Mouse (Mus musculus) right cerebral cortex, postnatal 25 days (tissue): ENCODE data around the gene R3hdm4.
A peak's percentile ranks its signal among the peaks of the same experiment; 100 is the strongest.
"Not testable (repeated sequence)": the region's sequence is repeated elsewhere in the genome, so short reads cannot be mapped to it uniquely, and the experiment has no call there.

Source experiments
- DNase-seq: peaks from one replicate; pipeline ENCODE4 v3.0.0; 2022

Gene R3hdm4

GRCm38 (mm10) chr10:79896306-79896705 lies 24.7 kb downstream of the R3hdm4 start:
- DNase-seq: no peak

DNA sequence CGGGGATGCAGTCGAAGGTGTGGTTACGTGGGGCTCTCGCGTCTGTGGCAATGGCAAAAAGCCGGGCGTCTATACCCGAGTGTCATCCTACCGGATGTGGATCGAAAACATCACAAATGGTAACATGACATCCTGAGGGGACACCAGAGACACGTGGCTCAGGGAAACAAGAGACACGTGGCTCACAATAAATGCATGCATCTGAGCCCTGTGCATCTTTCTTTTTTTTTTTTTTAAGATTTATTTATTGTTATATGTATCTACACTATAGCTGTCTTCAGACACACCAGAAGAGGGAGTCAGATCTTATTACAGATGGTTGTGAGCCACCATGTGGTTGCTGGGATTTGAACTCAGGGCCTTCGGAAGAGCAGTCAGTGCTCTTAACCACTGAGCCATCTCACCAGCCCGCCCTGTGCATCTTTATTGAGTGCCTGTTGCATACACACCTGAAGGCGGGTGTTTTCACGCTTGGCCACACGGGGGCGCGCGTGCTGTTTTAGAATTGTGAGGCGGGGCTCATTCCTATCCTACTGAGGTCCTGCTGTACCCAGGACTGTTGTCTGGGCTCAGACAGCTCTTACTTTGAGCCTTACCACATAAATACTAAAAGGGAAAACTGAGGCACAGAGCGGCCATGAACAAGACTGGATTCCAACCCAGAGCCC lies 28.4 kb downstream of the R3hdm4 start:
- DNase-seq: peak; percentile 72

GRCm38 (mm10) chr10:79890670-79891069 lies 30.3 kb downstream of the R3hdm4 start, which contains the start of gene Cfd:
Gene Cfd (plus strand): TSS chr10:79890853.
- DNase-seq: no peak

GRCm38 (mm10) chr10:79889386-79889785 lies 31.6 kb downstream of the R3hdm4 start:
- no peak for DNase-seq

DNA sequence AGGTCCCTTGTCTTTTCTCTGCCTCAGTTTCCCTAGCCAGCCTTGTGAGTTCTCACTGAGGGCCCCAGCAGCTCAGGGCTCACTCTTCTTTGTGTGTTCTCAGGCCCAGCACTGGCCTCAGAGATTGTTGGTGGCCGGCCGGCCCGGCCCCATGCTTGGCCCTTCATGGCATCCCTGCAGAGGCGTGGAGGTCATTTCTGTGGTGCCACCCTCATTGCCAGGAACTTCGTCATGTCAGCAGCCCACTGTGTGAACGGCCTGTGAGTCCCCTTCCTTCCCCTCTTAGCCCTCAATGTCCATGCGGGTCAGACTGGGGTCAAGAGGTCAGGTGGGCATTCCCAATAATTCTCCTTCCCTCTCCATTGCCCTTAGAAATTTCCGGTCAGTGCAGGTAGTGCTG lies 34.4 kb downstream of the R3hdm4 start:
- no peak for DNase-seq

DNA sequence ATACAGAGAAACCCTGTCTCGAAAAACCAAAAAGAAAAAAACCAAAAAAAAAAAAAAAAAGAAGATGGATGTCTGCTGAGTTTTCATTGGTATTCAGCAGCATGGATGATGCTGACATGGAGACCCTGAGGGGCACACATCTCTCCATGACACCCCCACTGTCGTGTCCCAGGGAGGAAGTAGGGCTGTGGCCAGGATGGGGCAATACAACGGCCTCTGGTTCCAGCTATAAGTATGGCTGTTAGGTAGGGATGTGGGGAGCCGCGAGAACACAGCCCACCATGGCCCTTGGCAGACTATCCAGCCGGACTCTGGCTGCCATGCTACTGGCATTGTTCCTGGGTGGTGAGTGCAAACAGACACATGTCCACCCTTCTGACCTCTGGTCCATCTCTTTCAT lies 35.0 kb downstream of the R3hdm4 start, which contains the start of gene Elane:
TSS of gene Elane (plus strand) at position 194 of the 400 bp plus-strand sequence.
- DNase-seq: no peak

DNA sequence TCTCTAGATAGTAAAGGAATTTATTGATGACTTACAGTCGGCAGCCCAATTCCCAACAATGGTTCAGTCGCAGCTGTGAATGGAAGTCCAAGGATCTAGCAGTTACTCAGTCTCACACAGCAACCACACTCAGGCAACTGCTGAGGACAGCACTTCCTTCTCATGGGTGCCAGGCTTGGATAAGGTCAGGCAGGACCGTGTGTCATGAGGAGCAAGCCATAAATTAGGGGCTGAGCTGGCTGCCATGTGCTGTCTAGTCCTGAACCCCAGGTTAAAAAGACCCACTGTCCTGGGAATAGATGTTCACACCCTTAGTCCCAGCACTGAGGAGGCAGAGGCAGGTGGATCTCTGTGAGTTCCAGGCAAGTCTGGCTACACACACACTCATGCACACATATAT lies 36.1 kb downstream of the R3hdm4 start:
- not testable (repeated sequence) for DNase-seq

GRCm38 (mm10) chr10:79884446-79884845 lies 36.6 kb downstream of the R3hdm4 start:
- no peak for DNase-seq

- DNase-seq: peak; percentile 75
Observed at GRCm38 (mm10) chr10:79883297-79884084, 37.5 kb downstream of the R3hdm4 start.

- DNase-seq: no peak
Observed at GRCm38 (mm10) chr10:79881981-79882380, 39.0 kb downstream of the R3hdm4 start.

GRCm38 (mm10) chr10:79880721-79881120 lies 40.3 kb downstream of the R3hdm4 start:
- DNase-seq: no peak

GRCm38 (mm10) chr10:79879527-79879926 lies 41.5 kb downstream of the R3hdm4 start:
- DNase-seq: no peak

DNA sequence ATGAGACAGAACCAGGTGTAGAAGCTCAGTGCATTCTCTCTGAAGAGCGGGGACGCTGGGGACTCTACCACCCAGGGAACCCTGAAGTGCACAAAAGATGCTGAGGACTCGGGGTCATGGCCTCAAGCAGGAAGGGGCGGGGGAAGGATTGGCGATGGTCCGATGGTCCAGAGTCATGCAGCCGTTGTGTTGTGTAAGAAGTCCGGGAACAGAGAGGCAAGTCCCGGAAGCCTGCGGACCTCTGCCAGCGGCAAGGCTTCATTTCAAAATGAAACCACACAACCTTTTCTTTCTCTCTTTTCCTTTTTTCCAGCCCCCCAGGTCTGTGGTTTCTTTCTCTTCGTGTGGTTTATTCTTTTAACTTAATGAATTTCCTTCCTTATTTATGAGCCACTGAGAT lies 43.3 kb downstream of the R3hdm4 start:
- no peak for DNase-seq

DNA sequence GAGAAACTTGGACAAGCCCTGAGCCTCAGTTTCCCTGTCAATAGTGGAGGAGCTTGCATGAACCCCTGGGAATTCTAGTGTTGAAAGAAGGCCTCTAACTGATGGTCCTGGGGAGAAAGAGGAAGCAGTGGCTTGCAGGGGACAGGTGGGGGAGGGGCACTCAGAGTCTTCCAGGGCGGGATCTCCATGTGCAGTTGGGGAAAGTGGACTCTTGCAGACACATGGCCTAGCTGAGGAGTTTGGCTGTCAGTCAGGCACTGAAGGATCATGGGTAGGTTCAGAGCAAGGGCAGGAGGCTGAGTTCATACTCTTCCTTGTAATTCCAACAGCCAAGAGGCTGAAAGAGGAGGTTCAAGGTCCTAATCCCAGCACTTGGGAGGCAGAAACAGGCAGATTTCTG lies 43.8 kb downstream of the R3hdm4 start:
- DNase-seq: no peak

DNA sequence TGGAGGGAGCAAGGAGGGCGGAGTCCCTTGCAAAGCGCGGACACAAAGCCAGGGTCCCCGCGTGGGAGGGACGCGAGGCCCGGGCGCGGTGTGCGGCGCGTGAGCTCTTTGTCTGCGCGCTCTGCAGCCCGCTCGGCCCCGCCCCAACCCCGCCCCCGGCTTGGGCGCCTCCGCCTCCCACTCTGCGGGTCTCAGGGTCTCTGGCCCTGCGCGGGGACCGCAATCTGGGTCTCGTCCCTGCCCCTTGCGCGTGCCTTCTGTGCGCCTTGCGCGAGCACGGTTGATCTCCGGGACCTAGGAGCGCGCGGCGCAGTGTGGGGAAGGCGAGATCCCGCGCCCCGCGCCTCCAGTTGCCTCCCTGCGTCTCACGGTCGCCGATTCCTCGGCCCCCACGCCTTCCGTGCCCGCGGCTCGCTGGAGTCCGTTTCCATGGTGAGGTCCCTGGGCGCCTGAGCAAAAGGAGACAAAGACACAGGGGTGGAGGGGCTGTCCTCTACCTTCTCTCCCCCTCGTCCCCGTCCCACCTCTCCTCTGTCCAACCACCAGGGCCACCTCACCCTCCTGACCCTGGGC lies 46.6 kb downstream of the R3hdm4 start, which contains the start of the genes Prtn3 and Plppr3:
TSS of gene Prtn3 (plus strand) at position 187 of the 573 bp plus-strand sequence.
TSS of gene Plppr3 (minus strand) at position 345 of the 573 bp plus-strand sequence.
- peak; percentile 55 for DNase-seq

GRCm38 (mm10) chr10:79873715-79874289 lies 47.2 kb downstream of the R3hdm4 start:
- DNase-seq: no peak

- no peak for DNase-seq
Observed at GRCm38 (mm10) chr10:79873313-79873712, 47.7 kb downstream of the R3hdm4 start.

DNA sequence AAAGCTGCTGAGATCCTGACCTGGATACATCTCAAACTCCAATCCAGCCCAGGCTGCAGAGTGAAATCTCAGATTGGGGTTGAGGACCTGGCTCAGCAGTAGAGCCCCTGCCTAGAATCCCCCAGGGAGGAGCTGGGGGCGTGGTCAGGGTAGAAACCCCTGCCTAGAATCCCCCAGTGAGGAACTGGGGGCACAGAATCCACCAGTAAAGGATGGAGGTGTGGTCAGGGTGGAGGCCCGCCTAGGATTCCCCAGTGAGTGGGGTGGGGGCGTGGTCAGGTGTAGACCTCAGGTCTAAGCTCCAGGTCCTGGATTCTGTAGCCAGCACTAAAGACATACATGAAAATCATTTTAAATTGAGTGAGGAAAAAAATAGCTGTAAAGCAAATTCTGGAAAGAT lies 48.1 kb downstream of the R3hdm4 start:
- no peak for DNase-seq

GRCm38 (mm10) chr10:79871845-79872244 lies 49.2 kb downstream of the R3hdm4 start:
- no peak for DNase-seq

DNA sequence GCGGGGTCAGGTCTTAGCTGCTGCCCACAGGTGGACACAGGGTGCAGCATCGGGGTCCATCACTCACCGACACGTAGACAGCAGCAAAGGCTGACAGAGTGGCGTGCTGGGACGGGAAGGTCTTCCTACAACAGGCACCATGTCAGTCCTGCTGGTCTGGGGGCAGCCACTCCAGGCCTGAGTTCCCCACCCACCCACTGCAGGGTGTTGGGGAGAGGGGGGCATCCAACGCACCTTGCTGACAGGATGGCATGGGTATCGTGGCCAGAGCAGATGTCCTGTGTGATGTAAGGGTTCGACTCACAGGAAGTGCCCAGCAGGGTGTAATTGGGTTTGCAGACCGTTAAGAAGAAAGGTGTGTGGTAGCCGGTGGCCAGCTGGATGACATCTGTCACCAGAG lies 54.4 kb downstream of the R3hdm4 start:
- DNase-seq: no peak

GRCm38 (mm10) chr10:79865801-79866295 lies 55.2 kb downstream of the R3hdm4 start:
- DNase-seq: no peak

GRCm38 (mm10) chr10:79865189-79865601 lies 55.8 kb downstream of the R3hdm4 start:
- DNase-seq: no peak
